Mouse (Mus musculus): Measurements from ENCODE around the gene Cyfip2. TPM values are rescaled to one million over a fixed set of nuclear protein-coding genes. Genes with fewer than 3 reads are reported as not detected.
A peak's percentile ranks its signal among the peaks of the same experiment; 100 is the strongest.

Gene Cyfip2
- total RNA-seq, 2 experiments from 2014 or later: 29.5 to 35.3 TPM

DNA sequence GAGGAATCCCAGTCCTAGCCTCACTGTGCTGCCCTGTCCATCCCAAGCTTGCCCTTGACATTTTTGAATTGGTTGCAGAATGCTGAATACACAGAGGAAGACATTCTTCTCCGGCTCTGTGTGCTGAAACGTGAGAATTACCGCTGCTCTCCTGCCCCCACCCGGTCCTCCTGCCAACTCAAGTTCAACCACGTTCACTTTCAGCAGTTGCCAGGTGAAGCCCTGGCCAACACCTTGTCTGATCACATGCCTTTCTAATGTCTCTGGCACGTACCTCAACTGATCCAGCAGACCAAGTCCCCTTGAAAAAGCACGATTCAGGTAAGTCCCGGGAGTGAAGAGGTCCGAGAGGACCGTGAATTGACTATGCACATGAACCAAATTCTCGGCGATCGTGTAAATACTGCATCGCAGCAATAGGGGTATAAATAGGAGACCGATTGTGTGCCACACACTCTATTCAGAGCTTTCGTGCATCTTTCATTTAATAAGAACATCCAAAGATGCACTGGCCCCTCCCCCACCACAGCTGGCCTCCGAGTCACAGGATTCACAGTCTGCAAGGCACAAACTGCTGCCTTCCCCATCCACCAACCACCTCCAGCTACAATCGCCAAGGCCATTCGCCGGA lies 3.4 kb downstream of the Cyfip2 start:
- peak; percentile 20 to 47 for DNase-seq

GRCm38 (mm10) chr11:46308271-46308974 lies 4.2 kb downstream of the Cyfip2 start:
- DNase-seq: no peak
- intact Hi-C loops (cut with DNase I): no loop called here

More for the DNA sequence above, 3.4 kb downstream of the Cyfip2 start:
- intact Hi-C loops (cut with DNase I): no loop called here

GRCm38 (mm10) chr11:46307768-46308167 lies 4.9 kb downstream of the Cyfip2 start:
- DNase-seq: no peak
- intact Hi-C loops (cut with DNase I): no loop called here

- DNase-seq: no peak
- intact Hi-C loops (cut with DNase I): no loop called here
These were observed 5.9 kb downstream of the Cyfip2 start for GRCm38 (mm10) chr11:46306776-46307175.

GRCm38 (mm10) chr11:46305881-46306520 lies 6.7 kb downstream of the Cyfip2 start:
- intact Hi-C loops (cut with DNase I): no loop called here
- DNase-seq: no peak

- intact Hi-C loops (cut with DNase I): no loop called here
- DNase-seq: no peak
These were observed 7.6 kb downstream of the Cyfip2 start for GRCm38 (mm10) chr11:46304864-46305710.

DNA sequence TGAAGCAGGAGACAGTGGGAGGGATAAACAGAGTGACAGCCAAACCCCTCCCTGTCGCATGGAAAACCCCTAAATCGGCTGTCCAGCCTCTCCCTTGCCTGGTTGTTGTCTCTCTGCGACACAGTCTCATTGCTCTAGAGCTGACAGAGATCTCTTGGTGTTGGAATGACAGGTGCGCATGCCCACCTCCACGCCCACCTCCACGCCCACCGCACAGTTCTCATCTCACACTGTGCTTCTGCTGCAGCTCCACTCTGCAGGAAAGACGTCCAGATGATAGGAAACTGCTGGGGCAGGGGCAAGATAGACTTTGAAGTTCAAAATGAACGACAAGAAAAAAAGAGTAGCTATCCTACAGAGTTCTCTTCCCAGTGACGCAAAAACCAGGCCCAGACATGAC lies 8.6 kb downstream of the Cyfip2 start:
- DNase-seq: no peak
- intact Hi-C loops (cut with DNase I): no loop called here

GRCm38 (mm10) chr11:46302471-46302870 lies 10.2 kb downstream of the Cyfip2 start:
- DNase-seq: no peak
- intact Hi-C loops (cut with DNase I): no loop called here

DNA sequence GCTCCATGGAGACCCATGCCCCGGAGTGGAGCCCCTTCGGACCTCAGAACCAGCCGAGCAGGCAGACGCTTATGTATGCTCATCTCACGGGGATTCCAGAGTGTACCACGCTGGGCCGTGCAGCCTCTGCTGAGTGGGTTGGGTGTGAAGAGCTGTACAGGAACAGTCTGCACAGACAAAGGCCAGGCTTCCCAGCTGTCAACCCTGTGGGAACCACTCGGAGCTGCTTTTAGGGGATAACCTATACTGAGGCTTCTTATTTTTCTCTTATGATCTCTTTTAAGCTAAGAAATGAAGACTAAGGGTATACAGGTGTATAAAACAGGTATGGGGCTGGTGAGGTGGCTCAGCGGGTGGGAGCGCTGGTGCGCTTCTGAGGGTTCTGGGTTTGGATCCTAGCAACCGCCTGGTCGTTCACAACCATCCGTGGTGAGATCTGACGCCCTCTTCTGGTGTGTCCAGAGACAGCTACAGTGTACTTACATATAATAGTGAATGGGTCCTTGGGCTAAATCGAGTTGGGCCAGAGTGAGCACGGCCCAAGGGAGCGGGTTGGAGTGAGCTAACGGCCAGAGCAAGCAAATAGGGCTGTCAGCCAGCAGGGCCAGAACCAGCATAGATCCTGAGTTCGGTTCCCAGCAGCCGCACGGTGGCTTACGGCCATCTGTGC lies 10.9 kb downstream of the Cyfip2 start:
- intact Hi-C loops (cut with DNase I): no loop called here
- no peak for DNase-seq

- no peak for DNase-seq
- intact Hi-C loops (cut with DNase I): no loop called here
These were observed 12.8 kb downstream of the Cyfip2 start for GRCm38 (mm10) chr11:46299901-46300300.

DNA sequence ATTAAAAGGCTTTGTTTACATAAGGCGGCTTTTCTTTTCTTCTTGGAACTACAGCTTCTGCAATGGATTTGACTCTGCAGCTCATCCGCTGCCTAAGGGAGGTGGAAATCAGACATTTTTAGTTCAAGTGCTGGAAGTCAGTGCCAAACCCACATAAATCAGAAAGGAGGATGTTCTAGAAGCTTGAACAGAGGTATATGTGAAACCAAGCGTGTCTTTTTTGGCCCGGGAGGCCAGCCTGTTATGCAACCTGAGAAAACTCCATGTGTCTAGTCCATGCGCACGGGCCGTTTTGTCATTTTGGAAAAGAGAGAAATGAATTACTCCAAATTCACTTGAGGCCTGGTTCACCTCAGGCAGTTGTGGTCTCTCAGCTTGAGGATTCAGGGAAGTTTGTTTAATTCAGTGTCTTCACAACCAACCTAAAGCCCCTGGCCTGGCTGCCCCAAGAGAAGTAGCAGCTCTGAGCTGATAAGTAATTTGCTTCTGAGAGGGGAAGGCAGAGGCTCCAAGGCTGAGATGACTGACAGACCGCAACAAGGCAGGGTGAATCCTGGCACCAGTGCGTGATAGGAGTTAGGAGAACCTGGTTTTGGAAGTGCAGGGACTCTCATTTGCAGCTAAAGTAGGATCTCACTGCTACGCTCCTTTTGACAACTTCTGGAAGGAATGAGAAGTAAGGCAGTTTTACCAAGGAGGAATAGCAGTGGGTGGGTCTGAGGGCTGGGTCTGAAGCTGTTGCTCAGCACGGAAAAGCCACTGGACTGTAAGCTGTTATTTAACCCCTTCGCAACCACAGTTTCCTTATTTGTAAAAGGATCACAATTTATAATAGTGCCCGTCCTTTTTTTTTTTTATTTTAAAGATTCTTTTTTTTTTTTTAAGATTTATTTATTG lies 13.5 kb downstream of the Cyfip2 start:
- intact Hi-C loops (cut with DNase I): no loop called here
- no peak for DNase-seq

DNA sequence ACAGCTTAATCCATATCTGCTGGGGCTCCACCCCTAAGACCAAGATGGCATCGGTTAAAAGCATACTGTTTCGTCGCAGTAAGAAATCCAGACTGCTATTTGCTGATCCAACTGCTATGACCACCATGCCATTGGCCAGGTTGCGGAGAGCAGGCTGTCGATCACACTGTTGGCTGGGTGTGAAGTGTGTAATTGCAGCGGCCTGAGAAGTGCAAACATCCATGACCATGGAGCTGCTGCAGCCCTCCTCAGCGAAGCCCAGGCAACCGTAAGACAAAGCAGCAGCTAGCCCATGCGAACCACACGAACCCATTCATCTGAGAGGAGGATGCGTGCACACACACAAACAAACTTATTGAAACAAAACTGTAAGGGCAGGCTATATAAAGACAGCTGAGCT lies 18.3 kb downstream of the Cyfip2 start:
- intact Hi-C loops (cut with DNase I): no loop called here
- DNase-seq: no peak

DNA sequence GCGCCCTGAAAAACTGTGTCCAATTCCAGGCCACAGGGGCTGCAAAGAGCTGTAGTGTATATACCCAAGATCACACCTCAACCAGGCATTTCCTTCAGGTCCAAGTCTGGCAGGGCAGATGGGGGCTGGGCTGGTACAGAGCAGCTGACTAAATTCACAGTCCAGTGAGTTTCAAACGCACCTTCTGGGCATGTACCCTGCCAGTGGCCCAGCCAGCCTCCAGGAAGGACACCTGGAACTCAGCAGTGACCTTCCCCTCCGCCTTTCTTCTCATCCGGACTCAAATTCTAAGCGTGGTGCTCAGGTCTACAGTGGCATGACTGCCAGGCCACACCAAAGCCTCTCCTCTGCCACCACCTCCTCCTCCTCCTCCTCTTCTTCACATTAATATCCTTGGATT lies 19.2 kb downstream of the Cyfip2 start:
- intact Hi-C loops (cut with DNase I): no loop called here
- no peak for DNase-seq

- intact Hi-C loops (cut with DNase I): no loop called here
- no peak for DNase-seq
These were observed 21.7 kb downstream of the Cyfip2 start for GRCm38 (mm10) chr11:46290988-46291405.

GRCm38 (mm10) chr11:46289561-46289960 lies 23.1 kb downstream of the Cyfip2 start:
- no peak for DNase-seq
- intact Hi-C loops (cut with DNase I): loop anchor here (10.0 kb wide), 1 partner anchor 345 kb away; no protein-coding TSS in a partner anchor

DNA sequence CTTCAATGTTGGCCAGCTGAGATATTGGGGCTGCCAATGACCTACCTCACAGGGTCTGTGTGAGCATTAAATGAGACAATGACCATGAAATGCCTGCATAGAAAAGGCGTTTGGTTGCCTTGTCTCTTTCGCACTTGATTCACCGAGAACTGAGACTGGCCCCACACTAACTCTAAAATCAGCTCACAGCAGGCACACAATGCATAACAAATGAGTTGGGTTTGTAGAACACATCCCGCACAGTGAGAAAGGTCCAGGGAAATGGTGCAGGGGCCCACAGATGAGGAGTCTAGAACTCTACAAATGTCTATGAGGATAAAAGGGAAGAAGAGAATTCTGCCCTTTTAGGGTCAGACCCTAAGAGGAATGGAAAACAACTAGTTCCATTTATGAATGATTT lies 23.6 kb downstream of the Cyfip2 start:
- DNase-seq: no peak
- intact Hi-C loops (cut with DNase I): loop anchor here (10.0 kb wide), 1 partner anchor 346 kb away; no protein-coding TSS in a partner anchor

DNA sequence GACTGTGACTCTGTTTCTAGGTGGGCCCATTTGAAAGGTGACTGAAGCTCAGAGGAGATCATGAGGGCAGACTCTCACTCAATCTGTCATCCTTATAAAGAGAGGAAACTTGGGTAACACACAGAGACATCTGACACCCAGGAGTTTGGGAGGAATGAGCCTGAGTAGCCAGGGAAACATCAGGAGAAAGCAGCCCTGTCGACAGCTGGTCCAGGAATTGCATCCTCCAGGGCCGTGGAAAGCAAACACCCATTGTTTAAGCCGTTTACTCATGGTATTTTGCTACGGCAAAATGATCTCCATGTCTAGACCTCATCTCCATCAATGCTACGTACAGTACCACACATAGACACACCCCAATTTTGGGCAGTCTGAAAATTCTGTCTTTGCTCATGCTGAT lies 24.6 kb downstream of the Cyfip2 start:
- intact Hi-C loops (cut with DNase I): loop anchor here (10.0 kb wide), 1 partner anchor 347 kb away; no protein-coding TSS in a partner anchor
- DNase-seq: no peak

DNA sequence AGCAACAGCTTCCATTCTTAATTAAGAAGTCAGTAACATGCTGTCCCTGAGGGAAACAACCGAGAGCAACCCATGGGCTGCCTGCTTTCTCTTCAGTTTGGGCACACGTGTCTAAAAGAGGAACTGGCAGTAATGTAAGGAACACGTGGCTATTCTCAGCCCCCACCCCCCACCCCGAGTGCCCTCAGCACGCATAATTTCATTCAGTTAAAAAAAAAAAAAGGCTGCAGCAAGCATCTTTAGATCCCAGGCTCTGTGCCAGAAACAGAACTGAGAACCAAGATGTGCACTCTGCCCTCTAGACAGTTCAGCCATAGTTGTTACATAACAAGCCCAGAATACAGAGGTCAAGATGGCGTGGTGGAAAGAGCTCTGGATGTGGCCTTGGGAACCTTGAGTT lies 25.9 kb downstream of the Cyfip2 start:
- intact Hi-C loops (cut with DNase I): loop anchor here (10.0 kb wide), 1 partner anchor 348 kb away; no protein-coding TSS in a partner anchor
- DNase-seq: peak in 1 of 2 experiments; percentile 17

DNA sequence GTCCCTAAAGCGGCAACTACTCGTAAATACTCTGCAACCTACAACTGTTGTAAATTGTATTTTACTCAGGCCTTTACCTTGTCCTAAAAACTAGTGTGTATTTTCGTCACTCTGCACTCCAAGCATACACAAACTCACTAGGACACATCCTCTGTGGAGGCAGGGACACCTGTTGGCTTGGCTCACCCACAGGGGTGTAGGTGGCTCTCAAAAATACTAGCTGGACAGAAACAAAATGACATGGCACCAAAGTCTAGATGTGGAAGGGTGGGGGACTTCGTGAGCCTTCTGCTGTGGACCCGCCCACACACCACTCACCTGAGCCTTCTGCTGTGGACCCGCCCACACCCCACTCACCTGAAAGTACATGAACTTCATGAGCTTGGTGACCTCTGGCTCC lies 28.9 kb downstream of the Cyfip2 start:
- DNase-seq: no peak

More for the DNA sequence above, 28.9 kb downstream of the Cyfip2 start:
- intact Hi-C loops (cut with DNase I): loop anchor here (10.0 kb wide), 1 partner anchor 351 kb away; no protein-coding TSS in a partner anchor

All from heart, postnatal 10 days (tissue).